Mouse (Mus musculus) forebrain, embryonic 13.5 days (tissue): ENCODE results near the gene Ttc30a2. TPM values are rescaled to one million over a fixed set of nuclear protein-coding genes. Genes with fewer than 3 reads are reported as not detected.

Source experiments
- polyA plus RNA-seq: library from polyadenylated mRNA; unstranded; fragments of >200 nt; fragmentation: Nextera tagmentation; extraction: Ambion mirVana; gene quantifications from 2 replicates; pipeline ENCODE4 v1.2.1, GENCODE M21; 2015

The Ttc30a2 gene
- polyA plus RNA-seq, 1 experiment from 2014 or later: 0.56 TPM

Other genes starting within 250 kb of the Ttc30a2 start
- gene Agps, start 146.0 kb downstream of the Ttc30a2 start, polyA plus RNA-seq: 25.6 and 26.0 TPM in 2 replicates
- gene Ttc30b, start 39.6 kb downstream of the Ttc30a2 start, polyA plus RNA-seq: 11.3 and 14.1 TPM in 2 replicates
- gene Ttc30a1, start 3.8 kb upstream of the Ttc30a2 start, polyA plus RNA-seq: 8.1 and 8.4 TPM in 2 replicates